ENCODE assay signal across 16 mouse cellular contexts in the genomic region with DNA sequence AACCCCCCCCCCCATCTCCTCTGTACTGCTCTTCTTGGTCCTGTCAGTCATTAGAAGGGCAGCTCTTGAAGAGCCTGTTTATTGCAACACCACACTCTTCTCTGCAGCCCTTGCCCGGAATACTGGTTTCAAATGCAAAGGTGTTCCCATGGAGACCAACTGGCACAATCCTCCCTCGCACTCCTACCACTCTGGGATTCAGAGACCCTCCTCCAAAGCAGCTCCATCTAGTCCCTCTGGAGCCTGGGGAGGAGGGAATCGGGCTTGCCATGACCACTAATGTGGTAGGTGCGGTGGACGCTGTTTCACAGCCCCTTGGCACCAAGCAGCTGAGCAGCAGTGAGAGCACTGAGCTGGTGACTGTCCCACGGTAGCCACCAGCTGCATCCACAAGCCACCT.
DNase-seq lines count a peak whose midpoint lies in the region; ATAC-seq and TF ChIP-seq lines count a peak whose summit lies in the region.
"Had no signal": no experiment of that assay in that cellular context is flagged by ENCODE, and none has a peak within 500 bp of the region (broad histone marks: within the 10 kb centered on the region; RNA-seq: fewer than 3 reads in every experiment).

No protein-coding gene starts in this region.

- no peak overlapping the region for H3K9ac ChIP-seq in midbrain, postnatal 0 days (replicated peaks; ENCODE audit: low read length, poor library complexity, severe bottlenecking)
- H3K9ac ChIP-seq: liver, embryonic 14.5 days; neural tube, embryonic 13.5 days had no signal

- intact Hi-C loops in left cerebral cortex, adult 2 months (cut with DNase I) = loop anchor here (5.0 kb wide), 1 partner anchor 284 kb away; no protein-coding TSS in a partner anchor
- intact Hi-C loops in gastrocnemius, postnatal 36 days (cut with DNase I) = no loop called here

- TF ChIP-seq CTCF in left cerebral cortex, adult 2 months (IDR thresholded peaks at IDR 0.05) = no peak
- TF ChIP-seq CTCF in bone marrow, adult 2 months (IDR thresholded peaks at IDR 0.05; ENCODE audit: control insufficient read depth, insufficient read depth, low read length) = no peak
- no peak for TF ChIP-seq CTCF in midbrain, postnatal 0 days (IDR thresholded peaks at IDR 0.05)

- 33% methylated on average over 6 of the region's 6 CpGs for WGBS in bone marrow, adult 2 months
- WGBS in midbrain, postnatal 0 days = 32% methylated on average over 6 of the region's 6 CpGs

- DNase-seq in left cerebral cortex, adult 2 months (ENCODE audit: extremely low spot score in 1 of 2, low spot score in 2 of 2) = peak; percentile 39 to 45
- no peak for DNase-seq in left cerebral cortex, adult 11 months (ENCODE audit: low spot score)
- DNase-seq in midbrain, postnatal 0 days (ENCODE audit: low spot score) = peak; percentile 46
- no peak for DNase-seq in thymus, postnatal 36 days
- no peak for DNase-seq in cerebellum, adult 18-20 months
- no peak for DNase-seq in gastrocnemius, postnatal 36 days
- DNase-seq: adrenal gland, postnatal 10 days; gastrocnemius, postnatal 10 days; heart, postnatal 10 days; kidney, adult 18-20 months had no signal

- H3K36me3 ChIP-seq in midbrain, postnatal 0 days (ENCODE audit: insufficient read depth, low read length) = no peaks in the 10 kb centered on the region
- H3K36me3 ChIP-seq: neural tube, embryonic 13.5 days had no signal

- no peak for TF ChIP-seq POLR2A in bone marrow, adult 2 months (IDR thresholded peaks at IDR 0.05; ENCODE audit: borderline replicate concordance, control insufficient read depth, low read depth, low read length)

- no peak overlapping the region for H3K4me3 ChIP-seq in left cerebral cortex, adult 2 months
- H3K4me3 ChIP-seq in bone marrow, adult 2 months (replicated peaks; ENCODE audit: control insufficient read depth, low read depth, low read length) = no peak overlapping the region
- H3K4me3 ChIP-seq in midbrain, postnatal 0 days (ENCODE audit: low read depth, low read length) = no peak overlapping the region
- H3K4me3 ChIP-seq: neural tube, embryonic 13.5 days had no signal

- H3K4me1 ChIP-seq in bone marrow, adult 2 months (ENCODE audit: control insufficient read depth, insufficient read depth, low read length) = peaks cover 3% of the 10 kb centered on the region
- no peaks in the 10 kb centered on the region for H3K4me1 ChIP-seq in midbrain, postnatal 0 days (ENCODE audit: insufficient read depth, low read length)
- H3K4me1 ChIP-seq: neural tube, embryonic 13.5 days had no signal

- ATAC-seq in granulocyte monocyte progenitor cell, adult 5-6 weeks (replicated peaks; ENCODE audit: poor library complexity, severe bottlenecking) = peak; percentile 50
- ATAC-seq in midbrain, postnatal 0 days (ENCODE audit: low FRiP score) = no peak
- ATAC-seq: CD4-positive, CD25-positive, alpha-beta regulatory T cell, adult 4 months; Patski had no signal

- H3K27me3 ChIP-seq in midbrain, postnatal 0 days (ENCODE audit: insufficient read depth, low read length) = no peaks in the 10 kb centered on the region
- H3K27me3 ChIP-seq: neural tube, embryonic 13.5 days had no signal

- H3K9me3 ChIP-seq in midbrain, postnatal 0 days (ENCODE audit: low read length) = no peaks in the 10 kb centered on the region
- H3K9me3 ChIP-seq: neural tube, embryonic 13.5 days had no signal

- peak overlapping the region; percentile 70; the same call in 1 of the 2 replicates for H3K27ac ChIP-seq in left cerebral cortex, adult 2 months
- H3K27ac ChIP-seq in bone marrow, adult 2 months (ENCODE audit: control insufficient read depth, insufficient read depth, low read depth, low read length, poor library complexity) = peak overlapping the region; percentile 39
- no peak overlapping the region for H3K27ac ChIP-seq in midbrain, postnatal 0 days (ENCODE audit: low read depth, low read length)
- H3K27ac ChIP-seq: liver, embryonic 14.5 days; neural tube, embryonic 13.5 days had no signal

- no peak overlapping the region for H3K4me2 ChIP-seq in midbrain, postnatal 0 days (ENCODE audit: low read depth, low read length, poor library complexity, severe bottlenecking)
- H3K4me2 ChIP-seq: neural tube, embryonic 13.5 days had no signal

Comparison
In these comparisons a context has a peak if more than half of its experiments do, and no peak if none do; other contexts are left out.
1. DNase-seq: peak in left cerebral cortex, adult 2 months (2 of 2) and midbrain, postnatal 0 days (single experiment); none in left cerebral cortex, adult 11 months (single experiment), thymus, postnatal 36 days (0 of 2), cerebellum, adult 18-20 months (0 of 2) and gastrocnemius, postnatal 36 days (0 of 2).